Mouse (Mus musculus) adrenal gland, postnatal 14 days (tissue): ENCODE measurements around the gene Fgf11. TPM values are rescaled to one million over a fixed set of nuclear protein-coding genes. Genes with fewer than 3 reads are reported as not detected.
A peak's percentile ranks its signal among the peaks of the same experiment; 100 is the strongest.

Experiments used
- DNase-seq: peaks from one replicate; pipeline ENCODE4 v3.0.0; 2021; ENCODE audit warnings: mixed read lengths
- total RNA-seq: library from RNA; stranded (reverse); gene quantifications from 2 replicates; pipeline ENCODE4 v1.2.3, GENCODE M21; 2021

Fgf11 gene
- total RNA-seq, 1 experiment from 2014 or later: 3.5 TPM

DNA sequence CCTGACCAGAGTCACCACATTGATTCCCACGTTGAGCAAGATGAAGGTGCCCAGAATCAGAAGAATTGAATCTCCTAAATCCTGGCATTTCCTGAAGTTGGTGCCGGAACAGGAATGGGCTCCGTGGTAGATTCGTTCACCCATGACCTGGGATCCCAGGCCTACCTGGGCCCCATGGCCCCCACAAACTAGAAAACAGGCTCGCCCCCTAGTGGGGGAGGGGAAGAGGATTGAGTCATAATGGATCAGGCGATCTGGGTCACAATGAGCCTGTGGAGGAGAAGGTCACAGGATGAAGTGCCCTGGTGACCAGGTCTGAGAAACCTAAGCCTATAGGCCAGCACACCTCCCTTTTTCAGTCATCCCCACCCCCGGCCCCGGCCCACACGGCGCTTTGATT lies 13.5 kb upstream of the Fgf11 start, which contains the start of gene Gm39566:
Gm39566 (minus strand) TSS at position 144 of the 400 bp plus-strand sequence.
- DNase-seq: no peak

DNA sequence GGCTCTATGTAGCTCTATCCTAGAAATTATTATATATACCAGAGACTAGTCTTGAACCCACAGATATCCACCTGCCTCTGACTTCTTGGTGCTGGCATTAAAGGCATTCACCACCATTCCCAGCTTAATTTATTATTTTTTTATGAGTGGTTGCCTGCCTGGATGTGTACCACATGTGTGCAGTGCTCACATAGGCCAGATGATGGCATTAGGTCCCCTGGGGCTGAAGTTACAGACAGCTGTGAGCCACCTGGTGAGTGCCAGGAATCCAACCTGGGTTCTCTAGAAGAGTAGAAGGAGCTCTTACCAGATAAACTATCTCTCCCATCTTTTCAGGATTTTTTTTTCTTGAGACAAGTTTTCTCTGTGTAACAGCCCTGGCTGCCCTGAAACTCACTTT lies 8.6 kb upstream of the Fgf11 start:
- DNase-seq: no peak

DNA sequence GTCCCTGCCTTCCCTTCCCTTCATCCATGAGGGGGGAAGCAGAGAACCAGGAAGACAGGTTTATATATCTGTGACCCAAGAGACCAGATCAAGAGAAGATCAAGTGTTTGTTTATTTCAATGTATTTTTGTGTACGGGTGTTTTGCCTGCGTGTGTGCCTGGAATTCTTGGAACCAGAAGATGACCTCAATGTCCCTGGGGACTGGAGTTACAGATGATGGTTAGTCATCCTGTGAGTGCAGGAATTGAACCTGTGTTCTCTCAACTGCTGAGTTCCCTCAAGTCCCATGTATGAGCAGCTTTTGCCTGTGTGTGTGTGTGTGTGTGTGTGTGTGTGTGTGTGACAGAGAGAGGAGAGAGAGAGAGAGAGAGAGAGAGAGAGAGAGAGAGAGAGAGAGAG lies 6.0 kb upstream of the Fgf11 start:
- DNase-seq: no peak

DNA sequence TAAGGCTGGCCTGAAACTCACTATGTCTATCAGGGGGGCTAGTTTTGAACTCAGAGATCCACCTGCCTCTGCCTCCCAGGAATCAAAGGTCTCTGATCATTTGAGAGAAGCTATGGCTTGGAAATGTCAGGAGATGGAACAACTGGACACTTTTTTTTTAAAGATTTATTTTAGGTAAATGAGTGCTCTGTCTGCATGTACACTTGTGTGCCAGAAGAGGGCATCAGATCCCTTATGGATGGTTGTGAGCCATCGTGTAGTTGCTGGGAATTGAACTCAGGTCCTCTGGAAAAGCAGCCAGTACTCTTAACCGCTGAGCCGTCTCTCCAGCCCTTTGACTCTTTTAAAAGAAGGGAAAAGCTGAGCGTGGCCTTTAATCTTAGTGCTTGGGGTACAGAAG lies 4.7 kb upstream of the Fgf11 start:
- no peak for DNase-seq

DNA sequence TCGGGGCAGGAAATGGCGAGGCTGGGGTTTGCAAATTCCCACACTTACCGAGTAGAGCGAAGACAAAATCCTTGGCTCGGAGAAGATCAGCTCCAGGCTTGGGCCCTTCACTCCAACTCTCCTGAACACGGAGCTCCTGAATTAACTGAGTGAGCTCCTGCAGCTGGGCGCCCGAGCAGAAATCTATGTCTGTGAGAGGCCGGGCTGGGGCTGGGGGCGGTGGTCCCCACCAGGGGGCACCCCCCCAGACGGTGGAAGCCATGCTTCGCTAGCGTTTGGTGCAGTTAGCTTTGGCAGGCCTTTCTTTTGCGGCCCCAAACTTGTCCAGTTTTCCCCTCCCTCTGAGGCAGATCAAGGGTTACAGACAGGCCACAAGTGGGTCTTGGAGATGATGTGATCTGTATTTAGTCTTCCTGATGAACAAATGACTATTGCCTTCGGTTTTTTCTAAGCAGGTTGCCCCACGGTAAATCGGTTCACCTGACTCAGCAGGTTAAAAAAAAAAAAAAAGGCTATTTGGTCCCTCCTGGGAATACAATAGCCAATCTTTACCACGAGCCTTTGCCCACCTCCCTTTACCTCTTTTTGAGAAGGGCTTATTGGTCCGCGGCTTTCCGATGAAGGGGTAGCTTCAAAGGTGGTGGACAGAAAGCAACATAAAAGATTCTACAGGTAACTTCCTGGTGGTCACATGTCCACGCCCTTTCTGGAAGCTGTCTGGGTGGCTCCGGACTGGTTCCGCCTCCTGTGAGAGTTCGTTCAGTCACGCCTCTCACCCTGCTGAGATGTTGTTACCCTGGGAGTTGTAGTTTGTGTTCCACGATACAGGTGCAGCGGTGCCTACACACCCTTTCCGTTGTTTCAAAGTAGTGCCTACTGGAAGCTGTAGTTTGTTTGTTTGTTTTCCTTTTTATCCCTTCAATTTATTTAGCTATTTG lies 3.6 kb upstream of the Fgf11 start, which contains the start of gene Tmem102:
Tmem102 (minus strand) TSS at position 653 of the 938 bp plus-strand sequence.
- no peak for DNase-seq

DNA sequence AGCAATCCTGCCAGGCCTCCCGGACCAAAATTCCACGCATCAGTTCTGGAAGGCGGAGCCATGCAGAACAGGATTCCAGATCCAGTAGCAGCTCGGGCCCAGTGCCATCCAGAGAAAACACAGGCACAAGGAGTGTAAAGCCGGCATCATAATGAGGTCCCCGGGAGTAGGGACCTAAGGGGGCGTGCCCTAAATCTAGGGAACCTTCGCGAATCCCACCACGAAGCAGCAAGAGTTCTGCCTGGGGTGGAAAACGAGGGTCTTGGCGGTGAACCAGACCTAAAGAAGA lies 2.9 kb upstream of the Fgf11 start:
- peak; percentile 42 for DNase-seq

DNA sequence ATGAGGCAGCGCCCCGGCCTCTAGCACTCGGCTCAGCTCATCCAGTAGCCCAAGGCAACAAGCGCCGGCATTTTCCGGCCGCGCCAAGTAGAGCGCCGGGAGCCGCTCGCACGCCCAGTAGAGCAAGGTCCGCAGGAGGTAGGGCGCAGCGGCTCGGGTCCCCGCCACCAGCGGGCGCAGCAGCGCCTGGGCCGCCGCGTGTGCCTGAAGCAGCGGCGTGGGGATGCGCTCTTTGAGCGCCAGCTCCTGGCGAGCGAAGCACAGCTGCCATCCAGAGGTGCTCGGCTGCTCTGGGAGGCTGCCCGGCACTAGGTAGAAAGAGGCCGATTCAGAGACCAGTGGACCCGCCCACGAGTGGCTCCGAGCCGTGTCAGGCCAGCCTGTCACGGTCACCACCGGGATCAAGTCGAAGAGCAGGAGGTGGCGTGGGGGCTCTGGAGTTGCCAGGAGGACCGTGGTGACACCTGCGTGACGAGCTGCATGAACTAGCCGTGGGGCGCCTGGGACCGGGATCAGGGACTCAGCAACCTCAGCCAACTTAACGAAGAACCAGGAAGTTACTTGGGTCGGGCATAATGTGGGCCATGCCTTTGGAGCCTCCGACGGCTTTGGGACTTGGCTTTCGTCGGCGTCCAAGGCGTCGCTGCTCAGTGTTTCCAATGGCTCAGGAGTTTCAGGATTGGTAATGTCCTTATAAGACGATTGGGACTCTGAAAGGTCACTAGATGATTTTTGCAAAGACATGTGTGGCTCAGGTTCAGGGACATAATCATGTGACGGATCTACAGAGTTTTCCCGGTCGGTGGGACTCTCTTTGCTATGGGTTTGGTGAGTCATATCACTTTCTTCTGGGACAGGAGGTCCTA lies 2.4 kb upstream of the Fgf11 start:
- peak; percentile 90 for DNase-seq

DNA sequence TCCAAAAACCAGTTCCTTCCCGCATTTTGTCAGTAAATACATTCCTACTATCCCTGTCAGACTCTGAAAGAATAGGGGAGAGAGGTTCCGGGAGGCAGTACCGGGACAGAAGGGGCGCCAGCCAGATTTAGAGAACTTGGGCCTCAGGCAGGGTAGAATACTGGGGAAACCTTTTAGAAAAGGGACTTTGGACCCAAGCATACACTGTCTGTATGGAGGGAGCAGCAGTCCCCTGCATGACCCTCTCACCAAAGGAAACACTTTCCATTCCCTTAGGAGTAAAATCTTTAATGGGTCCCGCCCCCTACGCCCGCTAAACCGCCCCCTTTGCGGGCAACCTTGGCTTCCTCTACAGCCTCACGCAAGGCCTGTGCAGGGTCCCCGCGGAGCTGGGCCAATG lies 1.7 kb upstream of the Fgf11 start:
- DNase-seq: no peak

DNA sequence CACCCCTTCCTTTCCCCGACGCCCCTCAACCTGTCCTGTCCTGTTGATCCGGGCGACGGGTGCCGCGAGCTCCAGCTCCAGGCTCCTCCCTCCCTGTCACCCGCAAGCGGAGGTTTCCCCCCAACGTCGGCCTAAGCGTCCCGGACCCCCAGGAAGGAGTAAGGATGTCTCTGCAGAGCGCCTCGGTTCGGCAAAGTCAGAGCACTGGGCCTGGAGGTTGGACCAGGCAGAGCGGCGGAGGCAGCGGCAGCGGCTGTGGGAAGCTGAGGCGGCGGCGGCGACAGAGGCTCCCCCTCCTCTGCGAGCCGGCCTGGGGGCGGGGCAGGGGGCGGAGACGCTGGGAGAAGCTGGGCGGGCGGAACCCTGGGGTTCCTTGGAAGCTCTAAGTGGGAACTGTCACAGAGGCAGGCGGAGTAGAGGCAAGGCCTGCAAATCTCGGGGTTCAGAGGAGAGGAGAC lies 1.0 kb upstream of the Fgf11 start:
- DNase-seq: peak; percentile 92

DNA sequence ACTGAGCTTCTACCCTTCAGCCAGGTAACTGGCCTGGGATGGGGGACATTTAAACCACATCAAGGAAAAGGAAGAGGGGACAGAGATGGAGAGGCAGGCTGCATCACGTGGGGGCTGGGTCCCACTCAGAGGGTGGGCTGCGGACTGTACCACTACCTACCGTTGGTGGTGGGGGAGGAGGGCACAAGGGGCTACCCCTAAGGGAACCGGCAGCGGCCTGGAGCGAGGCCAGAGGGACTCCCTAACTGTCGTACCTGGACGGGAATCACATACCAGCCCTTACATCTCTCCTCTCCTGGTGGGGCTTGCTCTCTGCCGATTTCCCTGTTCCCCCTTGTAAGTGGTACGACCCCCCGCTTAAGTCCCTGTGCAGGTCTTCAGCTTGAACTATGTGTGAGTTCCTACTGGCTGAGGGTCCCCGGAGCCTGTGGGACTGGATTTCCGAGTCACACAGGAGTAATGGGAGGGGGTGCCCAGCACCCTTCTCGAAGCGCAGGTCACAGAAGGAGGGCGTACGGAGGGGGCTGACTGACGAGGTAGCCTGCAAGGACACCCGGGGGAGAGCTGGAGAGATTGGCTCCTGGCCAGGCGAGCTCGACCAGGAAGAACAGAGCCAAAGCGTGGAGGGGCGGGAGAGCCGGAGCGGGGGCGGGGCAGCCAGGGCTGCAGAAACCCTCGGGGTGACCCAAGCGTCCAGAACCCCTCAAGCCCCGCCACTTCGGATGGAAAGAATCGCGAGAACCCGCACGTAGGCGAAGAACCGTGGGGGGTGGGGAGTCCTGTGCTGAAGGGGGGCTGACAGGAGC lies 1.1 kb downstream of the Fgf11 start:
- DNase-seq: peak; percentile 79

DNA sequence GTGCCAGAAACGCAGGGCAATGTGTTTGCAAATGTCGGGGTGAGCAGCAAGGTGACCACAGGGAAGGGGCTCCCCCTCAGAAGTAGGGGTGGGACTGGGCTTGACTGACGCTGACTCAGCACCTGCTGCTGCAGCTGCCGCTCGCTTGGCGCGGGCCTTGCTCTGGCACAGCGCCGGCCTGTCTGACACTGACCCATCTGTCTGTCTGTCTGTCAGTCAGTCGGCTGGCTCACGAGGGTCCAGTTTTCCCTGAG lies 1.6 kb downstream of the Fgf11 start:
- peak; percentile 62 for DNase-seq

DNA sequence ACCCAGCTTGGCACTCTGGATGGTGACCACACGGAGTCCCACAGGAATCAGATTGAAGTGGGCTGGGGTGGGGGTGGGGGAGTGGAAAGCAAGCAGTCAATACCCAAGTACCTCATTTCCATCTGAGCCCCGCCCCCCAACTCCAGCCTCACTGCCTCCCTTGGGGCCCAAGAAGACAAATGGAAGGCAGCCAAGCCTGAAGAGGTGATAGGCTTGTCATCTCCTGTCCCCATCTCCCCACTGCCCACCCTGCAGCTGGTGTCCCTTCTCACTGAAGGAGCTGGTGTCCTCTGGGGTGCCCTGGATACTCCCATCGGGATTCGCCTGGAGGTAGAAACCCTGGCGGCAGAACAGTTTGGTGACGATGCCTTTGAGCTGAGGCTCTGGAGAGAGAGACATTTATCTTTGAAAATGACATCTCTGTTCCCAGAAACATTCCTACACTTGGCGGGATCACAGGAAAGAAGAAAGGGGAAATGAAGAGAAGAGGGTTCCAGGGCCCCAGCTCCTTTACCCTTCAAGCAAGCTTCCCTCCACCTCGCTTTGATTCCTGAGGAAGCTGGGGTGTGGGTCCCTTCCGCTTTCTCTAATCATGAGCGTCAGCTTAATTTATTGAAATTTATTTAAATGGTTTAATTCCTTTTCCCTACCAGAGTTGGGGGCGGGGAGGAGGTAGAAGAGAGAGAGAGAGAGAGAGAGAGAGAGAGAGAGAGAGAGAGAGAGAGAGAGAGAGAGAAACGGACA lies 2.1 kb downstream of the Fgf11 start:
- peak; percentile 33 for DNase-seq

DNA sequence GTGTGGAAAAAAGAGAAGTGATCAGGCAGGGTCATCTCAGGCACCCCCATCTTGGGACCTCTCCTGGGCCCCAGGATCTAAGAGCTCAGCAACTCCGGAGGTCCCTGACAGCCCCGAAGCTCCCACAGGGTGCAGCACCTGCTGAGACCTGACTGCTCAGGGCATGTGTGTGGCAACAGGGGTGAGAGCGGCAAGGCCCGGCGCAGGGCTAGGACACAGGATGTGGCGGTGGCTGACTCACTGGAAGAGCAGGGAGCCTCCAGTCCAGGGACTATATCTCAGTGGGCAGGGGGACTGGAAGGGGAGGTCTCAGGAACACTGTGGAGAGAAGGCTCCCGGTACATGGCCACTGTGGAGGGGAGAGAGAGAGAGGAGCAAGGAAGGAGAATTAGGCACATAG lies 3.7 kb downstream of the Fgf11 start:
- no peak for DNase-seq

DNA sequence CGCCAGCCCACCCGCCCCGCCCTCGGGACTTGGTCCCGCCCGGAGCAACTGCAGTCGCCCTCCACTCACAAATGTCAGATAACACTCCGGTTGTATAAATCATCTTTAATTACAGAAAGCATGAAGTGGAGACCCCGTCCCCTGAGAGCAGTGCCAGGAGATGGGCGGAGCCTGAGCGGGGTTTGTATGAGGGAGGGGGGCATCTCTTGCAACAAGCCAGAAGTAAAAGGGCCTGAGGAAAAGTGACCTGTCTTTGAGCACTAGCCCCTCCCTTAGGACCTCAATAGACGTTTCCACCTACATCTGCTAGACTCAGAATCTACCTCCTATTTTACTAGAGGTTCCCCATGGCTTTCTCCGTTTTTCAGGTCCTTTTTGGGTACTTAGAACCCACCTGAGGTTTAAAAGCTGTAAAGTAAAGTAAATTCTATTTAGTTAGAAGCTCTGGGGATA lies 5.6 kb downstream of the Fgf11 start:
- DNase-seq: no peak

DNA sequence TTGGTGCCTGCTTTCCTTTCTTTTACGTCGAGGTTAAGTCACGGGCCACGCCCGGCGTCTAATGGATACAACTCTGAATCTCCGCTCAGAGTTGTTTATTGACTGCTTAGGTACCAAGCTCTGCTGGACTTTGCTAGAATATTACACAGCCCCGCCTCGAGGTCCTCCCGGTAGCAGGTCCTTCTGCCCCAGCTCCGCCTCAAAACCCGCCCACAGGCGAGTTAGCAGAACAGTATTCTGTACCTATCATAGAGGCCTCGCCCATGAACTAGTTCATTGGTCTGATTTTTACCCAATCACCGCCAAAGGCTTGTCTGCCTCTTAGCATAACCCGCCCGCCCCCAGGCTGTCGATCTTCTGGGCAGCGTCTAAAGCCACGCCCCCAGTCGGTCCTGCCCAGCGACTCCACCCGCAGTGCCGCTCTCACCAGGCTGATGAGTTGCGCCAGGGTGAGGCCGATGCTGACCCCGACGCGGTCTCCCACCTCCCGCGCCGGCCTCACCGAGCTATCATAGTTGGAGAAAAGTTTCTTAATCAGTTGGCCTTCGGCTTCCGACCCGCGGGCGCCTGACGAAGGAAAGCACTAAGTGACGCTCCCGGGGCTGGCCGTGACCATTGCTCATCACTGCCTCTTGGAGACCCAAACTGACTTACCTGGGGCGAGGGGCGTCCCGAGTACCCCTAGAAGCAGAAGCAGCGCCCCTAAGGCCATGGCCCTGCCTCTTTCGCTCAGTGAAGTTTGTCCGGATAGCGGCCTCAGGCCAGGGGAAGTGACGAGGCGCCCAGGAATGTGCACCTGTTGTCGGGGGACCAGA lies 6.3 kb downstream of the Fgf11 start, which contains the start of gene Chrnb1:
Chrnb1 (minus strand) TSS at position 776 of the 815 bp plus-strand sequence.
- peak; percentile 97 for DNase-seq

DNA sequence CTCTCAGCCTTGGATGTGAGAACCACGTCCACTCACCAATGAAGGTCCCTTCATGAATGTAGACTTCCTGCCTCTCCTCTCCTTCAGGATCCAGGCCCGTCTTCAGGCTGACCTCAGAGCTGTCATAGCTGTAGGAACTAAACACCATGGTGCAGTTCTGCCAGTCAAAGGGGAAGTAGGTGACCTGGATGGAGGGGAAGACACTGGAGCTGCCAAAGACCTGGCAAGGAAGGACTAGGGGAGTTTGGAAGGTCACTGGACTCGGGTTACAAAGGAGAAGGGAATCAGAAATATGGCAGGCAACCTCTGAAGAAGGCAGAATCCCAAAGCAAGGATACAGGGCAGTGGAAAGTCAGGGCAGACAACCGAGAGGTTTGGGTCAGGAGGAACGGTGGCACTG lies 8.2 kb downstream of the Fgf11 start:
- DNase-seq: no peak

DNA sequence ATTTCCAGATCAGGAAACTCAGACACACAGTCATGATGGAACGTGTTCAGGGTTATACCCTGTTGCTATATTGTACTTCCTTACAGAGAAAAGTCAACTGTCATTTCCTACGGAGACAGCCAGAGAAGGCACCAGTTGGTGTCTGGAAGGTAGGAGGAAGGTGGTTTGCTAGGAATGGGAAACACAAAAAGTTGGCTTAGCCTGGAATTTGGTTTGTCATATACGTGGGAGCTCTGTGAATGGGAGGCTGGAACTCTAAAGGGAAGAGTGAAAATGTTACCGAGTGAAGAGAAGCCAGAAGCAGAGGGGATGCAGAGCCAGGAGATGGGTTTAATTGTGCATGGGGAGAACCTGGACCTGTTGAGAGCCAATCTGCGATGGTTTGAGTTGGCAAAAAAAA lies 10.2 kb downstream of the Fgf11 start:
- no peak for DNase-seq

DNA sequence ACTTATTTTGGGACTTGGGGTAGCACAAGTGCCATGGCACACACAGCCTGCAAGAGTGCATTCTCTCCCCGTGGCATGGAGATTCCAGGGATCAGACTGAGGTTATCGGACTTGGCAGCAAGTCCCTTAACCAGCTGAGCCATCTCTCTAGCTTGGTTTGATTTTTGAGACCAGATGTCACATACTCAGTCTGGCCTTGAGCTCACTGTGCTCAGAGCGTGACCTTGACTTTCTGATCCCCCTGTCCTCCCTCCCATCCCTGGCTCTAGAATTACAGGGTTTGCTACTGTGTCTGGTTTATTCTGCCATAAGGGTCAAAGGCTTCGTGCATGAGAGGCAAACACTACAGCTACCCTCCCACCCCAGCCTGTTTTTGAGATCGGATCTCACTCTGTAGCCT lies 12.2 kb downstream of the Fgf11 start:
- DNase-seq: peak; percentile 31

DNA sequence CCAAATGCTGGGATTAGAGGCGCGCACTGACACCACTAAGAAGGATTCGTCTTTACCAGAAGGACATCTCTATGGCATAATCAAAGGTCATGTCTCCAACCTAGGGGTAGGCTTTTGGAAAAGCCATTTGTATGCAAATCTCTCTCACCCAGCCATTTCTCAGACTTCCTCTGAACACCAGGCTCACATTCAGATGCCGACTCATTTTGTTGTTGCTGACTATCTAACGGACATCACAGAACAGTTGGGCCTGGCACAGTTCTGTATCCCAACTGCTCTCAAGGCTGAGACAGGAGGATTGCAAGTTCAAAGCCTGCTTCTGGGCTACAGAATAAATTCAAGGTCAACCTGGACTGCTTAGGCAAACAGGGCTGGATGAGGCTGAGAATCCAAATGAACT lies 14.4 kb downstream of the Fgf11 start:
- DNase-seq: no peak

DNA sequence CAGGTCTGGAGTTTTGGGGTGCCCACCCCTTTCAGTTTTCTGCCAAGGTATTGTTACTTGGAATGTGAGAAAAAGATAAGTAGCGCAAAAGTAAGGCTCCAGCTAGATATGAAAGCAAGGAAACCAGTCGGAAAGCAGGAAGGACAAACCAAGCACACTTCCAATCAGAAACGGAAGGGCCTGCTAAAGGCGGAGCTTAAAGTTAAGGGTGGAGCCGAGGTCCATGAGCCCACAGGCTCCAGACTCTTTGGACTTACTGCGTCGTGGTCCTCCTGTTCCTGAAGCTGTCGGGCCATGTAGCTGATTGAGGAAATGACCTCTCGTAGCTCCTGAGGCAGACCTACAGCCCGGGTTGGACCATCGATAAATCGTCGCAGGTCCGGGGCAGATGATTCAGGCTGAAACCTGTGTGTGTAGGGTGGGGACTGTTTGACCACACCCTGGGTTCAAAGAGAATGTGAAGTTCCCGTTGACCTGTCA lies 16.8 kb downstream of the Fgf11 start:
- peak; percentile 51 for DNase-seq

DNA sequence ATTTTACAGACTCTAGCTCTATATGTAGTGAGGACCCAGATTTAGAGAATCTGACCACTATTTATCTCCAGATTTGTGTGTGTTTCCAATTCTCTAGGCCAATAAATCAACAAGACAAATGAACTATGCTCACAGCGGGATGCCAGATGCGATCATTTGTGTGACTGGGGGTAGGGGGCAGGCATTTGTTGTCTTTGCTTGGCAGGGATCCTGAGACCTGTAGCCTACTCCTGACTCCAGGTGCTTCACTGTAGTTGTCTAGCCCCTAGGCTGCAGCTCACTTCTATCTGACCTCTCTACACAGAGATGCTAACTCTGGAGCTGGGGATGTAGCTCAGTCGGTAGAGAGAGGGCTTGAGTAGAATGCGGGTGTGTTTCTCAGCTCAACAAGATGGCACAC lies 19.8 kb downstream of the Fgf11 start:
- DNase-seq: no peak
